Mouse (Mus musculus) hindbrain, embryonic 10.5 days (tissue): Measurements from ENCODE around the gene Nme4. TPM values are rescaled to one million over a fixed set of nuclear protein-coding genes. Genes with fewer than 3 reads are reported as not detected.
"Not testable (repeated sequence)": the region's sequence is repeated elsewhere in the genome, so short reads cannot be mapped to it uniquely, and the experiment has no call there.

Source experiments
- DNase-seq: peaks from one replicate; pipeline ENCODE4 v3.0.0-alpha.2; 2017; ENCODE audit warnings: low spot score
- H3K27ac ChIP-seq: fragments of 300-500 bp; sonication (generic); 2 replicates; pipeline ENCODE4 v1.5.1; 2016; ENCODE audit warnings: mild to moderate bottlenecking, moderate library complexity
- H3K27me3 ChIP-seq: fragments of 300-500 bp; sonication (generic); 2 replicates; pipeline ENCODE4 v1.6.1; 2016; ENCODE audit warnings: mild to moderate bottlenecking; ENCODE audit not compliant: poor library complexity, insufficient read depth, severe bottlenecking
- H3K36me3 ChIP-seq: fragments of 300-500 bp; sonication (generic); 2 replicates; pipeline ENCODE4 v1.6.1; 2016; ENCODE audit warnings: mild to moderate bottlenecking, moderate library complexity
- H3K4me1 ChIP-seq: fragments of 300-500 bp; sonication (generic); replicated peaks from 2 replicates; pipeline ENCODE4 v1.6.1; 2016; ENCODE audit warnings: mild to moderate bottlenecking
- H3K4me3 ChIP-seq: fragments of 300-500 bp; sonication (generic); 2 replicates; pipeline ENCODE4 v1.5.1; 2016; ENCODE audit warnings: mild to moderate bottlenecking, moderate library complexity
- H3K9me3 ChIP-seq: fragments of 300-500 bp; sonication (generic); 2 replicates; pipeline ENCODE4 v1.6.1; 2016; ENCODE audit warnings: mild to moderate bottlenecking, moderate library complexity
- WGBS: fragments of 180-500 bp; shearing (Covaris S2); methylation state at CpG from one replicate; pipeline ENCODE4 v1.1.7; 2016; 5-methylcytosine and 5-hydroxymethylcytosine counted together
- polyA plus RNA-seq: library from polyadenylated mRNA; unstranded; fragments of >200 nt; fragmentation: Nextera tagmentation; extraction: Ambion mirVana; gene quantifications from 2 replicates; pipeline ENCODE4 v1.2.1, GENCODE M21; 2016

Nme4 gene
- polyA plus RNA-seq, 1 experiment from 2014 or later: 95.9 TPM

DNA sequence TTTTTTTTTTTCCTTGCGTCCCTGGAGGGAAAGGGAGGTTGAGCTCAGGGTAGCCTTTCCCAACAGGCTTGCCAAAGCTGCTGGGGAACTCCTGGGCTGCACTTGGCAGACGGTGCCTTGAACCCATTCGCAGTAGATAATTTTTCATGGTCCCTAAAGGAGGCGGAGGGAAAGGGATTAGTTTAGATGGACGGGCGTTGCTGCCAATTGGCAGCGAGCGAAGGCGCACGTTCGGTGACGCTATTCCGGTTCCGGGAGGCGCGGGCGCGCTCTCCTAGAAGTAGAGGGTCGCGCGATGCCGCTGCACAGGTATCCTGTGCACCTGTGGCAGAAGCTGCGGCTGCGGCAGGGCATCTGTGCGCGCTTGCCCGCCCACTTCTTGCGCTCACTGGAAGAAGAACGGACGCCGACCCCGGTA is 27.9 kb upstream of the Nme4 start, which contains the start of gene Mrpl28:
Gene Mrpl28, plus strand, starts transcription at position 234 of the 418 bp plus-strand sequence.
- peak; percentile 94 for DNase-seq
- Histone ChIP-seq H3K4me3 (peak within 1 kb of the TSS; percentile 74), H3K27me3 (peaks cover 13% of the 10 kb centered on the region), H3K36me3 (peaks cover 39% of the 10 kb centered on the region), H3K27ac (peak within 1 kb of the TSS; percentile 86), H3K9me3 (no peaks in the 10 kb centered on the region), H3K4me1 (peaks cover 32% of the 10 kb centered on the region)
- under 1% methylated on average over 32 of the region's 32 CpGs for WGBS

DNA sequence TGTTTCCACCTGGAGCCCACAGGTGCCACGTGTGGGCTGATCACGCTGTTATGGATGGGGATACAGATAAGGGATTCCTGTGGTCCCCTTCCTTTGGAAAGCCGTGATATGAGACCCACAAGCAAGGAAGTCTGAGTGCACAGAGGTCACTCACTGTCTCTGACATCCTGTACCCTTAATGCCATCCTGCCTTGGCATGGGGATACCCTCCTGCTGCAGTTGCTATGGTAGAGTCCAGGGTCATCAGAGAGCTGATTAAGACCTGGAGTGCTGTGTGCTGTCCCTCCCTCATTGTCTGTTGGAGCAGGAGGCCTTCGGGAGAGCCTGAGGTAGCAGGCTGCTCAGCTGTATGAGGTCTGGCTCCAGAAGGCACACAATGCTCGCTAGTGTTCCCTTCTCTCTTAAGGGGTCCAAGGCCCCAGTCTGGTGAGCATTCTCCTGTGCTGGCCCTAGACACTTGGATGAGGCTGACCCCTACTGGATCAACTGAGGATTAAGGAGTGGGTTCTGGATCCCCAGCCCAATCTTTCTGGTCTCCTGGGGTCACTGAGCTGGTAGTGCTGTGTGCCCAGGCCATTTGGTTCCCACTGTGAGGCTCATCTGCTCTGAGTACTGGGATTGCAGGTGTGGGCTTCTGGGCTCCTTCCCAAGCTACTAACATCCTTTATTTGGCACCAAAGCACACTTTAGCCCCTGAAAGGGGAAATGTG is 27.2 kb upstream of the Nme4 start:
- Histone ChIP-seq H3K27ac (peak overlapping the region; percentile 50; the same call in 1 of the 2 replicates), H3K4me1 (peaks cover 32% of the 10 kb centered on the region), H3K9me3 (no peaks in the 10 kb centered on the region), H3K27me3 (peaks cover 18% of the 10 kb centered on the region), H3K4me3 (peak overlapping the region; percentile 74; the same call in 1 of the 2 replicates), H3K36me3 (peaks cover 32% of the 10 kb centered on the region)
- DNase-seq: no peak
- 62% methylated on average over 5 of the region's 5 CpGs for WGBS

DNA sequence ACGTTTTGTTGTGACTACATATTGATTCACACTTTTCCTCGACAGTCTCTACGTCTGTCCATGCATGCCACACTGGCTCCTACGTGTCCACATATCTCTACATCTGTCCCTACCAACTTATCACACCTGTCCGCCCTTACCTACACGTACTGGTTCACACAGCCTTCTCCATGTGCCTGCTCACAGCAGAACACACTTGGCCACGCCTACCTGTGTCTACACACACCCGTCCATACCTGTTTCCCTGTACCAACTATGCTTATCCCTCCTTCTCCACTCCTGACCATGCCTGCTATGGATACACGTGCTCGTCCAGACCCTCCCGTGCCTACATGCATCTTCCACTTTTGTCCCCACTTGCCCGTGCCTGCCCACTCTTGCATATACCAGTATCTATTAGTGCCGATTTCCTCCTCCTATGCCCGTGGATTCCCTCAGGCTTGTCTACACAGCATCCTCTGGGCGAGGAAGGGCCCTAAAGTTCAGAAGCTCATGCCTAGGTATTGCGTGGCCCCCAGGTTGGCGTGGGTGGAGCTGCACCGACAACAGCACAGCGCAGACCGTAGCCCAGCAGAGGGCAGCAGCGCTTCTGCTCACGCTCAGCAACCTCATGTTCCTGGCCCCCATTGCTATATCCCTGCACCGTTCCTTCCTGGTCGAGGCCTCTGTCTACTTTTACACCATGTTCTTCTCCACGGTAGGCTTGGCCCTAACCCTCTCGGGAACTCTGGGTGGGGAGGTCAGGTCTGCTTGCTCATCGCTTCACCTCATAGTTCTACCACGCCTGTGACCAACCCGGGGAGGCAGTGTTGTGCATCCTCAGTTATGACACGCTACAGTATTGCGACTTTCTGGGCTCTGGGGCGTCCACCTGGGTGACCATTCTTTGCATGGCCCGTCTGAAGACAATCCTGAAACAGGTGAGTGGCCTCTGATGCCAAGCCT is 24.6 kb upstream of the Nme4 start:
- H3K4me3 ChIP-seq: peak overlapping the region; percentile 9; the same call in 1 of the 2 replicates
- no peaks in the 10 kb centered on the region for H3K9me3 ChIP-seq
- H3K36me3 ChIP-seq: peaks cover 6% of the 10 kb centered on the region
- peak; percentile 58 for DNase-seq
- H3K27me3 ChIP-seq: peaks cover 43% of the 10 kb centered on the region
- peak overlapping the region; percentile 2; the same call in 1 of the 2 replicates for H3K27ac ChIP-seq
- 52% methylated on average over 33 of the region's 33 CpGs for WGBS
- H3K4me1 ChIP-seq: peaks cover 28% of the 10 kb centered on the region

DNA sequence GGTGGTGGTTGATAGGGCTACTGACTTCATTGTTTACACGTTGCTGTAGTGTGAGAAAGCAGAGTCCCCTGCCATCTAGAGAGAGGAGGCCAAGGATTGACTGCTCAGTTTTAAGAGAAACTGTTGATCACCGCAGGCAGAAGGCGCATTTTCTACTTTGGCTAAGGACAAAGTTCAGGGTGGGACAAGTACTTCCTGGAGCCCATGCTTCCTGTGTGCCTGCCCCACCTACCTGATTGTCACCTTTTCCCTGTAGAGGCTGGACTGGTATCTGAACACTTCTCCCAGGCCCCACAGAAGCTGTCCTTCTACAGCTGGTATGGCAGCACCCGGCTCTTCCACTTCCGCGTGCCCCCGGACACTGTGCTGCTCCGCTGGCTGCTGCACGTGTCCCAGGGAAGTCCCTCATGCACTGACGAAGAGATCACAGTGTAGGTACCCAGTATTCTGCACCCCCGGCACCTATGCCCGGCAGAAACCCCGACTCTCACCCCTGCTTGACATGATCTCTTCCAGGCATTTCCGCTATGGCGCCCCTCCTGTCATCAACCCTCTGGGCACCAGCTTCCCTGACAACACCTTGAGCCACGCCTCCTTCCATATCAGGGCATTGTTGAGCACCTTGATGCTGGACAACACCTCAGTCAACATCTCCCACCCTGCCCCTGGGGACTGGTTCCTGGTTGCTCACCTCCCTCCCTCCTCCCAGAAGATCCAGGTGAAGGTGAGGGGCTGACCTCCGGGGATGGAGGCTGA is 21.3 kb upstream of the Nme4 start:
- H3K9me3 ChIP-seq: no peaks in the 10 kb centered on the region
- H3K4me3 ChIP-seq: no peak overlapping the region
- WGBS: 88% methylated on average over 17 of the region's 17 CpGs
- DNase-seq: no peak
- H3K27ac ChIP-seq: no peak overlapping the region
- H3K4me1 ChIP-seq: peaks cover 24% of the 10 kb centered on the region
- H3K27me3 ChIP-seq: peaks cover 76% of the 10 kb centered on the region
- H3K36me3 ChIP-seq: no peaks in the 10 kb centered on the region

DNA sequence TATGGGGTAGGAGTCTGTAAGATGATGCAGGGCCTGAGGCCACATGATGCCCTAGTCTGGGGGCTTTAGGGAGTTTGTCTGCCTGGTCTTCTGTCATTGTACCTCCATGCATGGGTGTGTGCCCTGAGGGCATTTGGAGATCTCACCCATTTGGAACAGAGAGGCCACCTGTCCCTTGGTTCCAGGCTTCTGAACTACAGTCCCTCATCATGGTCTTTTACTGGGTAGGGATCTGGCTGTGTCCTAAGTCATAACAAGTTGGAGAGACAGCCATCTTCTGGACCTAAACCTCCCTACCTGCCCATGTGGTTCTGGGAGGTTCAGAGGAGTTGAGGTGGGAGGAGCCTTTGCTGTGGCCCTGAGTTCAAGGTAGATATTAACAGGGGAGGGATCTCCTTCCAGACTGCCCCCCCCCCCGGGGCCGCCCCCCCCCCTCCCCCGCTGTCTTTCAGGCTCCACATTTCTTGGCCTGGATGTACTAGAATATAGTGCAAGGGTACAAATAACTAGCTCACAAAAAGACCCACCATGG is 20.6 kb upstream of the Nme4 start:
- no peaks in the 10 kb centered on the region for H3K36me3 ChIP-seq
- 40% methylated on average over 3 of the region's 3 CpGs for WGBS
- peaks cover 29% of the 10 kb centered on the region for H3K4me1 ChIP-seq
- H3K27me3 ChIP-seq: peaks cover 82% of the 10 kb centered on the region
- no peaks in the 10 kb centered on the region for H3K9me3 ChIP-seq
- no peak for DNase-seq
- no peak overlapping the region for H3K4me3 ChIP-seq
- H3K27ac ChIP-seq: no peak overlapping the region

DNA sequence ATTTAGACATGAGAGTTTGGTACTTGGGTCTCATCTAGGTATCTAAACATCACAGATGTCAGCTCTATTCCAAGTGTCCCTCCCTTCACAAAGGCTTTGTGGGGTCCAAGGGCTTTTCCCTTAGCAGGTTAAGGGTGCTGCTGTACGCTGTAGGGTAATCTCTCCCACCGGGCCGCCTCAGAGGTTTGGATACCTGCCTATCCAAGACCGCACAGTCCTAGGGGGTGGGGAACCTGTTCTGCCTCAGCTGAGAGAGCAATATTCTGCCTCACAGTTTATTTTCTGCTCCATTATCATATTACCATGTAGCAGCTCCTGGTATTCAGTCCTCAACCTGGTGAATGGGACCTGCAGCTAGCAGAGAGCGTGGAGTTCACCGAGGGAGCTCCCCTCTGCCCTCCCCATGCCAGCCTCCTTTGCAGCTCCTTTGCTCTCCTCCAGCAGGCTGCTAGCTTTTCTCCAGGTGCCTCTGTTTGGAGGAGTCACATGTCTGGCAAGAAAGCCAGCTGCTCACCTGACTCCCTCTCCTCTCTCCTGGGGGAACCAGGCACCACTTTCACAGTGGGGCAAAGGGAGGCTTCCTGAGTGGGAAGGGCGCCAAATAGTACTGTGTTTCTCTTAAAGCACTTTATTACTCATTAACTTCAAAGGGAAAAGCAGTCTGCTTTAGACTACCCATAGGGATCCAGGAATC is 19.9 kb upstream of the Nme4 start:
- H3K9me3 ChIP-seq: no peaks in the 10 kb centered on the region
- H3K4me1 ChIP-seq: peaks cover 33% of the 10 kb centered on the region
- H3K27ac ChIP-seq: no peak overlapping the region
- H3K27me3 ChIP-seq: peaks cover 89% of the 10 kb centered on the region
- no peaks in the 10 kb centered on the region for H3K36me3 ChIP-seq
- DNase-seq: no peak
- whole genome bisulfite sequencing: 84% methylated on average over 7 of the region's 7 CpGs
- H3K4me3 ChIP-seq: no peak overlapping the region

DNA sequence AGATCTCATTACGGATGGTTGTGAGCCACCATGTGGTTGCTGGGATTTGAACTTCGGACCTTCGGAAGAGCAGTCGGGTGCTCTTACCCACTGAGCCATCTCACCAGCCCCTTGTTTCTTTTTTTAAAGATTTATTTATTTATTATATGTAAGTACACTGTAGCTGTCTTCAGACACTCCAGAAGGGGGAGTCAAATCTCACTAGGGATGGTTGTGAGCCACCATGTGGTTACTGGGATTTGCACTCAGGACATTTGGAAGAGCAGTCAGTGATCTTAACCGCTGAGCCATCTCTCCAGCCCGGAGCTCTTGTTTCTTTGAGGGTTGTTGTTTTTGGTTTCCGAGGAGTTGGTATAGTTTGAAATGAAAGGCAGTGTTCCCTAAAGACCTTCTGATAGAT is 19.1 kb upstream of the Nme4 start:
- DNase-seq, H3K27ac ChIP-seq, H3K36me3 ChIP-seq, H3K9me3 ChIP-seq, H3K4me3 ChIP-seq: not testable (repeated sequence)
- Histone ChIP-seq H3K4me1 (peaks cover 29% of the 10 kb centered on the region), H3K27me3 (peaks cover 89% of the 10 kb centered on the region)
- 67% methylated on average over 7 of the region's 7 CpGs for WGBS

DNA sequence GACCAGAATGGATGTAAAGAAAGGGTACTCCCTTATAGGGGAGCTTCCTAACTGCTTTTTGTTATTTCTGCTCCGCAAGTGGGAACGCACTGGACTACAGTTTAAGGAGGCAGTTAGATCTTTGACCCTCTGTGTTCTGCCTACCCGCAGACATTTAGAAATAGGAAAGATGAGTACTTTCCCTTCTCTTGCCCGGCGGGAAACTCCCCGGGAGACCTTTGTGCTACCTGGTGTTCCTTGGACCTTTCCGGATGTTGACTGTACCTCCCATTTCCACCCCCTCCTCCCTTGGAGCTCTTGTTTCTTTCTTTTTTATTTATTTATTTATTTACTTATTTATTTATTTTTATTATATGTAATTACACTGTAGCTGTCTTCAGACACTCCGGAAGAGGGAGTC is 18.7 kb upstream of the Nme4 start:
- H3K4me3 ChIP-seq: peak overlapping the region; percentile 80
- DNase-seq: no peak
- no peaks in the 10 kb centered on the region for H3K36me3 ChIP-seq
- H3K27ac ChIP-seq: no peak overlapping the region
- H3K9me3 ChIP-seq: no peaks in the 10 kb centered on the region
- peaks cover 29% of the 10 kb centered on the region for H3K4me1 ChIP-seq
- 15% methylated on average over 8 of the region's 8 CpGs for WGBS
- peaks cover 85% of the 10 kb centered on the region for H3K27me3 ChIP-seq

DNA sequence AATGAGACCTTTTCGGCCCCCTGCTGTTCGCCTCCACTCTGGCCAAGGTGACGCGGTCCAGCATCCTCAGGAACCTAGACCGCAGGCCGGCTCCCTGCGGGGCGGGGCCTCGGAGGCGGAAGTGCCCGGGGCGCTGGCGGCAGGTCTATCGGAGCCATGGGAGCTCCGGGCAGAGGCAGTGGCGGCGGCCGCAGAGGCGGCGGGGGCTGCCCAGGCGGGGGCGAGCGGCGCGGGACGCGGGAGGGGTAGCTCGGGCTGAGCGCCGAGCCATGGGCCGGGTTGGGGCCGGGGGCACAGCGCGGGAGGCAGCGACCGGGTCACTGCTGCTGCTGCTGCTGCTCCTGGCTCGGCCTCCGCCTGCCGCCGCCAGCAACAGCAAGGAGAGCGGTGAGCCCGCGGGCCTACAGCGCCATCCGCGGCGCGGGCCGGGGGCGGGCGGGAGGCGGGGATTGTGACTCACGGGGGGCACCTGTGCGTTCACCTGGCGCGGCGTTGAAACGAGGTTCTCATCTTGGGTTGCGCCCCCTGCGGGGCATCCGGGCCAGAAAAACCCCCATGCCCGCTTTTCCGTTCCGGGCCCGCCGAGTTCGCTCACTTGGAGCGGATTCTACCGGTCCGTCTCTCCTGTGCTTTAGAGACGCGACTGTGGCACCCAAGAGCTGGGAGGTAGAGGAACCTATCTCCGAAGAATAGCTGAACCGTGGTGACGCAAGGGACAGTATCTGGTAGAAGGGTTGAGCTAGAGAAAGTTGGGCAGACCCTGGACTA is 18.0 kb upstream of the Nme4 start, which contains the start of gene Tmem8:
Gene Tmem8, plus strand, starts transcription at position 119 of the 768 bp plus-strand sequence.
- Histone ChIP-seq H3K36me3 (no peaks in the 10 kb centered on the region), H3K4me1 (peaks cover 29% of the 10 kb centered on the region), H3K9me3 (no peaks in the 10 kb centered on the region), H3K27ac (peak within 1 kb of the TSS; percentile 85), H3K4me3 (peak within 1 kb of the TSS; percentile 80), H3K27me3 (peaks cover 81% of the 10 kb centered on the region)
- under 1% methylated on average over 75 of the region's 75 CpGs for WGBS
- DNase-seq: peak; percentile 75

DNA sequence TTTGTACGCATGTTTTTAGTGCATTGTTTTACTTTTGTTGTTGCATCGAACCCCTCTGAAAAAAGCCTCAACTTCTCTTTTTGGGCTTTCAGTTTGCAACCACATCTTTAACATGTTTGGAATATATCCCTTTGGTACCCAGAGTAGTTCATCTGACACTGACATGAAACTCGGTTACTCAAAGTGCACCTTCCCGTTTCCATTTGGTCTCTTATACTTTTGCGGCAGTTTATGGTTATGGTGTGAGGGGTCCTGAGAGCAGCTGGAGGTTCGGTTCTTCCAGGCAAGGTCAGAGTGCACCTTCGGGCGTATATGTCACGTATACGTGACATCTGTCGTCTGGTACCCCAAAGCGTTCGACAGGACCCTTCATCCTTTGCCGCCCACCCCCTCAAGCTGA is 17.3 kb upstream of the Nme4 start:
- Histone ChIP-seq H3K27me3 (peaks cover 78% of the 10 kb centered on the region), H3K4me3 (peak overlapping the region; percentile 80), H3K27ac (peak overlapping the region; percentile 85), H3K36me3 (no peaks in the 10 kb centered on the region), H3K9me3 (no peaks in the 10 kb centered on the region), H3K4me1 (peaks cover 29% of the 10 kb centered on the region)
- 19% methylated on average over 14 of the region's 14 CpGs for WGBS
- no peak for DNase-seq

DNA sequence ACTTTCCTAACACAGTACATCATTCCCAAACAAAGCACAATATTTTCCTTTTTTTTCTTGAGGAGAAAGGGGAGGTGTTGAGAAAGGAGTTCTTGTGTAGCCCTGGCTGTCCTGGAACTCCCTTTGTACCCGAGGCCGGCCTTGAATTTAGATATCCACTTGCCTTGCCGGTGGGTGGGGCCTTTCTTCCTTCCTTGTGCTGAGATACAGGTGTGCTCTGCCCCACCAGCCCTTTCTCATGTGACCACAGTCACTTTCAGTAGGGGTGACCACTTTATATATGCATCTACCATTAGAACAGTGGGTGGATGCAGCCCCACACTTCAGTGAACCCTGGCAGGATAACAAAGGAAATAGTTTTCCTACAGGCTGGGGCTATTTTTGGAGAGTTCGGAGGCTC is 16.3 kb upstream of the Nme4 start:
- no peak for DNase-seq
- H3K27me3 ChIP-seq: peaks cover 67% of the 10 kb centered on the region
- H3K4me1 ChIP-seq: peaks cover 29% of the 10 kb centered on the region
- 17% methylated on average over 4 of the region's 4 CpGs for WGBS
- no peak overlapping the region for H3K27ac ChIP-seq
- no peak overlapping the region for H3K4me3 ChIP-seq
- H3K36me3 ChIP-seq: no peaks in the 10 kb centered on the region
- no peaks in the 10 kb centered on the region for H3K9me3 ChIP-seq
